Comparison of ENCODE assay signal across 10 mouse cellular contexts in the genomic region with DNA sequence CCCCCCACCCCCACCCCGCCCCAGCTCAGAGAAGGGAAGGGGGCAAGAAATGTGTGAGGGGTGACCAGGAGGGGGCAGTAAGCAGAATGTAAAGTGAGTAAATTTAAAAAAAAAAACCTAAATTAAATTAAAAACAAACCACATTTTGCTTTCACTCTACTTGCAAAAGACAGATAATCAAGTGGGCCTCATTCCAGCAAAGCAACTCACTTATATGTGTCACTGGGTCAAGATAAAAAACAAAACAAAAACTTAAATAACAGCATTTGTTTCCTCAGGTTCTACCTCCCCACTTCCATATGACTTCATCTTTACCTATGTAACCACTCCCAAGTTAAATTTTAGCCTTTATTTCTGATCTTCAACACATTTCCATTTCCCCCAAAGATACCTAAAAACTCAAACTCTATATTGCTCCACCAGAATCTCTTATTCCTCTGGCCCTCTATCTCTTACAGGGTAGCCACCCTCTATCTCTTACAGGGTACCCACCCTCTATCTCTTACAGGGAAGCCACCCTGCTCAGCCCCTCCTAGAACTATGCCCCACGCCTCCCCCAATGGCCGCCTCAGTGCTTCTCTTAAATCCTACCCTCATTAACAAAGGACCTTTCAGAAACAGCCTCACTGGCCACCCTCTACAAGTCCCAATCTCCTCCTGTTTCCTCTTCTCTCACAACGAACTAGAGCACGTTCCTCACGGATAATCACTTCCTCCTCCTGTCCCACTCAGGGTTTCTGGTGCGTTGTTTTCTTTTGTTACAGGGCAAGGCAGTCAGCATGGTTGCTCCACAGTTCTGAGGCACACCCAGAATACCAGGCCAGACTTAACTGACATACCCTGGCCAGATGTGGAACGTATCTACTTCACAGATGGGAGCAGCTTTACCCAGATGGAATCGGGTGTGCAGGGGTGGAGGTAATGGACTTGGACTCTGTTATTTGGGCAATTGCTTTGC. TPM values are rescaled to one million over a fixed set of nuclear protein-coding genes. Genes with fewer than 3 reads are reported as not detected.
A peak's percentile ranks its signal among the peaks of the same experiment; 100 is the strongest.
DNase-seq lines count a peak whose midpoint lies in the region; ATAC-seq and TF ChIP-seq lines count a peak whose summit lies in the region.
"Had no signal": no experiment of that assay in that cellular context is flagged by ENCODE, and none has a peak within 500 bp of the region (broad histone marks: within the 10 kb centered on the region; RNA-seq: fewer than 3 reads in every experiment).

No protein-coding gene starts in this region.

- no peaks in the 10 kb centered on the region for H3K27me3 ChIP-seq in hindbrain, embryonic 10.5 days (ENCODE audit: insufficient read depth, poor library complexity, severe bottlenecking)
- no peaks in the 10 kb centered on the region for H3K27me3 ChIP-seq in hindbrain, postnatal 0 days (ENCODE audit: insufficient read depth, low read length)
- H3K27me3 ChIP-seq in liver, embryonic 16.5 days (ENCODE audit: control insufficient read depth, insufficient read depth, low read depth, low read length): no peaks in the 10 kb centered on the region
- H3K27me3 ChIP-seq: neural tube, embryonic 13.5 days had no signal

- peaks cover 24% of the 10 kb centered on the region for H3K36me3 ChIP-seq in hindbrain, embryonic 10.5 days
- no peaks in the 10 kb centered on the region for H3K36me3 ChIP-seq in hindbrain, postnatal 0 days (ENCODE audit: insufficient read depth, low read length)
- no peaks in the 10 kb centered on the region for H3K36me3 ChIP-seq in liver, embryonic 16.5 days (ENCODE audit: control insufficient read depth, insufficient read depth)
- H3K36me3 ChIP-seq: neural tube, embryonic 13.5 days had no signal

- H3K9me3 ChIP-seq in hindbrain, embryonic 10.5 days: no peaks in the 10 kb centered on the region
- H3K9me3 ChIP-seq in hindbrain, postnatal 0 days (ENCODE audit: low read length): no peaks in the 10 kb centered on the region
- no peaks in the 10 kb centered on the region for H3K9me3 ChIP-seq in liver, embryonic 16.5 days (replicated peaks; ENCODE audit: control insufficient read depth, low read length)
- H3K9me3 ChIP-seq: neural tube, embryonic 13.5 days had no signal

- peak overlapping the region; percentile 40; the same call in 1 of the 2 replicates for H3K27ac ChIP-seq in hindbrain, embryonic 10.5 days
- H3K27ac ChIP-seq in hindbrain, postnatal 0 days: no peak overlapping the region
- peak overlapping the region; percentile 23 for H3K27ac ChIP-seq in bone marrow macrophage, adult 2 months (ENCODE audit: insufficient read depth, low read depth, low read length)
- H3K27ac ChIP-seq in liver, embryonic 16.5 days (ENCODE audit: low read length): peak overlapping the region; percentile 77
- H3K27ac ChIP-seq: neural tube, embryonic 13.5 days had no signal

- no peak overlapping the region for H3K4me2 ChIP-seq in hindbrain, postnatal 0 days (ENCODE audit: low read depth, low read length)
- peak overlapping the region; percentile 30 for H3K4me2 ChIP-seq in liver, embryonic 16.5 days (ENCODE audit: low read depth, low read length)
- H3K4me2 ChIP-seq: neural tube, embryonic 13.5 days had no signal

- no peak for DNase-seq in hindbrain, embryonic 10.5 days (ENCODE audit: low spot score)
- DNase-seq in hindbrain, postnatal 0 days (ENCODE audit: low spot score): no peak
- DNase-seq in yolk sac, embryonic 10.5 days (ENCODE audit: low spot score): no peak
- DNase-seq in frontal cortex, postnatal 10 days (ENCODE audit: low spot score in 2 of 2): no peak
- DNase-seq in urinary bladder, adult 18-20 months (ENCODE audit: low spot score in 2 of 2): no peak
- DNase-seq: lung, postnatal 4 days had no signal

- TF ChIP-seq CTCF in hindbrain, postnatal 0 days (IDR thresholded peaks at IDR 0.05; ENCODE audit: low read depth): no peak
- TF ChIP-seq CTCF in bone marrow macrophage, adult 2 months (IDR thresholded peaks at IDR 0.05; ENCODE audit: low read depth, low read length): no peak

- WGBS in hindbrain, embryonic 10.5 days: 73% methylated on average over 9 of the region's 9 CpGs
- WGBS in hindbrain, postnatal 0 days: 71% methylated on average over 9 of the region's 9 CpGs
- WGBS in liver, embryonic 16.5 days (ENCODE audit: insufficient replicate concordance): 17% methylated on average over 9 of the region's 9 CpGs

- H3K4me3 ChIP-seq in hindbrain, embryonic 10.5 days: no peak overlapping the region
- no peak overlapping the region for H3K4me3 ChIP-seq in hindbrain, postnatal 0 days (ENCODE audit: low read length)
- H3K4me3 ChIP-seq in bone marrow macrophage, adult 2 months (ENCODE audit: insufficient read depth, low read length): no peak overlapping the region
- no peak overlapping the region for H3K4me3 ChIP-seq in liver, embryonic 16.5 days (ENCODE audit: low read depth, low read length)
- H3K4me3 ChIP-seq: neural tube, embryonic 13.5 days had no signal

- no peak overlapping the region for H3K9ac ChIP-seq in hindbrain, postnatal 0 days (replicated peaks; ENCODE audit: low read length)
- H3K9ac ChIP-seq in liver, embryonic 16.5 days (ENCODE audit: low read depth, low read length): peak overlapping the region; percentile 6; the same call in 1 of the 2 replicates
- H3K9ac ChIP-seq: neural tube, embryonic 13.5 days had no signal

- no peak for TF ChIP-seq POLR2A in bone marrow macrophage, adult 2 months (IDR thresholded peaks at IDR 0.05; ENCODE audit: borderline replicate concordance, low read depth, low read length)

- H3K4me1 ChIP-seq in hindbrain, embryonic 10.5 days (replicated peaks): no peaks in the 10 kb centered on the region
- H3K4me1 ChIP-seq in hindbrain, postnatal 0 days (ENCODE audit: insufficient read depth, low read length): no peaks in the 10 kb centered on the region
- H3K4me1 ChIP-seq in bone marrow macrophage, adult 2 months (ENCODE audit: control insufficient read depth, insufficient read depth, low read length): peaks cover 22% of the 10 kb centered on the region
- H3K4me1 ChIP-seq in liver, embryonic 16.5 days (ENCODE audit: control insufficient read depth, low read depth, low read length): peaks cover 33% of the 10 kb centered on the region
- H3K4me1 ChIP-seq: neural tube, embryonic 13.5 days had no signal

- ATAC-seq in hindbrain, postnatal 0 days: no peak
- peak; percentile 49 for ATAC-seq in erythroid progenitor cell, adult 5-6 weeks (replicated peaks; ENCODE audit: low FRiP score, poor library complexity, severe bottlenecking)
- ATAC-seq in liver, embryonic 16.5 days (ENCODE audit: low read depth): peak; percentile 90

RNA-seq across cellular contexts. Expression of gene Ift80, which starts 28.6 kb away (rescaled TPM):
- 12.9 and 18.2 TPM in 2 replicates for polyA plus RNA-seq in hindbrain, embryonic 10.5 days (2016; fragmentation: Nextera tagmentation; extraction: Ambion mirVana)
- 6.9 and 7.7 TPM in 2 replicates for total RNA-seq in hindbrain, postnatal 0 days (2014; rRNA removed)
- polyA plus RNA-seq in hindbrain, postnatal 0 days (2015; fragmentation: Nextera tagmentation; extraction: Ambion mirVana): 5.3 and 6.5 TPM in 2 replicates
- 10.6 and 13.6 TPM in 2 replicates for polyA plus RNA-seq in bone marrow macrophage, adult 2 months (2012; ENCODE audit: insufficient read depth, insufficient read length, missing spikeins)
- 155 and 233 TPM in 2 replicates for total RNA-seq in erythroid progenitor cell, adult 5-6 weeks (2015; ENCODE audit: low replicate concordance)
- 270 and 271 TPM in 2 replicates for total RNA-seq in erythroid progenitor cell, adult 5-6 weeks (2017; ENCODE audit: low replicate concordance)
- polyA plus RNA-seq in liver, embryonic 16.5 days (2015; fragmentation: Nextera tagmentation; extraction: Ambion mirVana): 6.6 and 7.4 TPM in 2 replicates

RNA-seq across cellular contexts. Expression of gene Smc4, which starts 28.7 kb away (rescaled TPM):
- polyA plus RNA-seq in hindbrain, embryonic 10.5 days (2016; fragmentation: Nextera tagmentation; extraction: Ambion mirVana): 101 and 172 TPM in 2 replicates
- total RNA-seq in hindbrain, postnatal 0 days (2014; rRNA removed): 7.2 and 12.5 TPM in 2 replicates
- polyA plus RNA-seq in hindbrain, postnatal 0 days (2015; fragmentation: Nextera tagmentation; extraction: Ambion mirVana): 34.6 and 45.7 TPM in 2 replicates
- polyA plus RNA-seq in bone marrow macrophage, adult 2 months (2012; ENCODE audit: insufficient read depth, insufficient read length, missing spikeins): 94.1 and 100 TPM in 2 replicates
- 764 and 1,013 TPM in 2 replicates for total RNA-seq in erythroid progenitor cell, adult 5-6 weeks (2015; ENCODE audit: low replicate concordance)
- total RNA-seq in erythroid progenitor cell, adult 5-6 weeks (2017; ENCODE audit: low replicate concordance): 1,945 and 2,175 TPM in 2 replicates
- 124 and 131 TPM in 2 replicates for polyA plus RNA-seq in liver, embryonic 16.5 days (2015; fragmentation: Nextera tagmentation; extraction: Ambion mirVana)
